Mouse (Mus musculus) heart, embryonic 14.5 days (tissue): ENCODE data around the gene Ppp1r7. TPM values are rescaled to one million over a fixed set of nuclear protein-coding genes. Genes with fewer than 3 reads are reported as not detected.

ENCODE experiments used
- microRNA-seq: library from miRNA; unstranded; fragments of <30 nt; microRNA quantifications from one replicate; pipeline ENCODE4, GENCODE M21; 2016
- polyA plus RNA-seq: library from polyadenylated mRNA; unstranded; fragments of >200 nt; fragmentation: Nextera tagmentation; extraction: Ambion mirVana; gene quantifications from 2 replicates; pipeline ENCODE4 v1.2.1, GENCODE M21; 2014

Ppp1r7 gene
- polyA plus RNA-seq, 1 experiment from 2014 or later, result 49.2 TPM

Small RNA genes lying within 50 kb of the gene (microRNA-seq; reads per million reads assigned to microRNA genes)
- gene Mir6345 (not detected), gene Mir6902 (not detected)

Other genes starting within 250 kb of the Ppp1r7 start
- gene Kif1a, start 240.9 kb upstream of the Ppp1r7 start, polyA plus RNA-seq, result 7.8 and 11.6 TPM in 2 replicates
- gene Agxt, start 207.6 kb upstream of the Ppp1r7 start, polyA plus RNA-seq, result not detected in 2 replicates
- gene 2310007B03Rik, start 181.9 kb upstream of the Ppp1r7 start, polyA plus RNA-seq, result 0.09 TPM in 1 of 2 replicates, not detected in the other
- 0.05 and 0.14 TPM in 2 replicates for gene Crocc2, start 174.1 kb upstream of the Ppp1r7 start, polyA plus RNA-seq
- gene Sned1, start 107.0 kb upstream of the Ppp1r7 start, polyA plus RNA-seq, result 3.1 TPM in 2 replicates
- gene Mterf4, start 36.9 kb upstream of the Ppp1r7 start, polyA plus RNA-seq, result 18.9 and 20.0 TPM in 2 replicates
- gene Pask, start 628 bp downstream of the Ppp1r7 start, polyA plus RNA-seq, result 6.0 and 6.4 TPM in 2 replicates
- 0.27 and 0.58 TPM in 2 replicates for gene Ano7, start 31.1 kb downstream of the Ppp1r7 start, polyA plus RNA-seq
- 119 and 138 TPM in 2 replicates for gene Hdlbp, start 136.0 kb downstream of the Ppp1r7 start, polyA plus RNA-seq
- 4.2 and 5.0 TPM in 2 replicates for gene Farp2, start 169.2 kb downstream of the Ppp1r7 start, polyA plus RNA-seq